Mouse (Mus musculus) liver, embryonic 14.5 days (tissue): ENCODE measurements around the gene Nhej1.

Experiments used
- CTCF ChIP-seq: IDR thresholded peaks from 2 replicates; pipeline ENCODE4 v1.5.1; 2016; ENCODE audit warnings: antibody characterized with exemption, low read depth, control low read depth
- EP300 ChIP-seq: IDR thresholded peaks from 2 replicates; pipeline ENCODE4 v1.6.1; 2016; ENCODE audit warnings: antibody characterized with exemption, low read depth

DNA sequence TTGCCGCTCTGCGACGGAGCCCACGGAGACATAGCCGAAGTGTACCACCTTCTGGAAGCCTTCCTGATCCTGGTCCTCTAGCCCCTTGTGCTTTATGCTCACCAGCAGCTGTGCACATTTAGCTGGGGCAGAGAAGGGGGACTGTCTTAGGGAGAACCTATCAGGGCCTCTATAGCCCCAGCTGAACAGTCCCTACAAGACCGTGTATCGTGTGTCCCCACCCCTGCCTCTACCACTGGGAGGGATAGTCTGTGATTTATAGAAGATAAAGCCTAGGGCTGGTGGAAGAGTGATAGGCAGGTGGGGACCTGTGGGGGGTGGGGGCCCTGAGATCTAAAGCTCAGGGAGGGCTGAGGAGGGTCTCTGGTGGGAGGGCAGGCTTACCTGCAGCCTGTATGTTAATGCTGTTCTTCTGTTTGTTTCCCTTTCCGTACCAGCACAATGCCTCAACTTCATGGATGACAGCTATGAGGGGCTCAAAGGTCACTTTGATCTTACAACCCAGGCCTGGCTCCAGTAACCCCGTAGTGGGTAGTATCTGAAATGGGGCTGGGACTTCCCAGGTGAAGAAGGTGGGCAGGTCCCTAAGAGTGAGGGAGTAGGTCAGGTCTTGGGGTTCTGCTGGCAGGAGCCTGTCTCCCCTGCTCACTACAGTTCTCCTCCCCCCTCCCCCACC is 197.2 kb downstream of the Nhej1 start:
- TF ChIP-seq EP300 (no peak), CTCF (no peak)
